Mouse (Mus musculus): ENCODE data around the gene Pklr.

DNA sequence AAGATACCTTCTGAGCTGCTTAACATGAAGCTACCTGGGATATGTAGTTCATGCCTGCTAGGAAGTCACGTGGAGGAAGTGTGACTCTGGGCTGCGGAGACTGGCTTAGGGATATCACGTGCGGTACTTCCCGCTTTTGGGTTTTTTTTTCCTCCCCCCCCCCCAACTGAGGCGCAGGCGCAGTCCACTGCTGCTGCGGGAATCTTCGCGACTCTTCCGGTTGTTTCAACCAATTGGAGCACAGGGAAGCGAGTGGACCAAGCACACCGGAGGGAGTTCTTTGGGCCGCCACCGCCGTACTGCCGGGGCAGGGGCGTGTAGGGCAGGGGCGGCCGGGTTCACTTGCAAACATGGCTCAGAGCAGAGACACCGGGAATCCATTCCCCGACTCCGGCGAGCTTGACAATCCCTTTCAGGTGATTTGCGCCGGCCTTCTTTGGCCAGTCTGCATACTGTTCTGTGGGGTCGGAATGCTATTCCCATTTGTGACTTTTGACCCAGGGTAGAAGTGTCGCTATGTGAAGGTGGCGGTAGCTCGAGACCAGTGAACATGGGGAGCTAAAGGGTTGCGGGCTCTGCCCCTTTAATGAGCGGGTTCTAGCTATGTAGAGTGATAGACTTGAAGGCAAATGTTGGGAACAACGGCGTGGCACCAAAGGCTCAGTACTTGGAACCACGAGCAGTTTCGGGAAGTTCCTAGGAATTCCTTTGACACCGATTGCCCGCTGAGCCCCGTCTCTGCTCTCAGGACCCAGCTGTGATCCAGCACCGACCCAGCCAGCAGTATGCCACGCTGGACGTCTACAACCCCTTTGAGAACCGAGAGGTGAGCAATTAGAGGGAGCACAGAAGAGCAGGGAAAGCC is 41.5 kb downstream of the Pklr start, which contains the start of gene Scamp3:
- TF ChIP-seq CTCF (conservative IDR thresholded peaks at IDR 0.05; ENCODE audit: insufficient read depth, insufficient read length, low read depth, low read length) (no peak), POLR2A (IDR thresholded peaks at IDR 0.05; ENCODE audit: low read depth, low read length) (peak; percentile 30)

Data from kidney, adult 2 months (tissue).